Mouse (Mus musculus): ENCODE measurements around the gene Gpn1. TPM values are rescaled to one million over a fixed set of nuclear protein-coding genes. Genes with fewer than 3 reads are reported as not detected.
"Not testable (repeated sequence)": the region's sequence is repeated elsewhere in the genome, so short reads cannot be mapped to it uniquely, and the experiment has no call there.

The Gpn1 gene
- polyA plus RNA-seq, 1 experiment: 13.8 TPM

DNA sequence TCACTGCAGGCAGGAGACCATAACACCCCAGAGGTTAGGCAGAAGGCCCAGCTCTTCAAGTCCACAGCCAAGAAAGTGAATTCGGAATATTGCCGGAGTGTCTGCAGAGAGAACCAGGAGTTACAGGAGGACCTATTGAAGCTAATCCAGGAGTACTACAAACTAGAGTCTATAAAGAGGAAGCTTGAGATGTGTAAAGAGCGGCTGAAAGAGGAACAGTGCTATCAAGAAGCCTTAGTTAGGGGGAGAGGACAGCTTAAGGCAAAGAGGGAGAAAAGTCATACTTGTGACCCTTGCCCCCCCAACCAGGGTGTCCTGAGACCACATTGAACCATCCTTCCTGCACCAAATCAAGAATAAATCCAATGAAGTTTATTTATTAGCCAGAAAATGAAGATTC is 6.7 kb upstream of the Gpn1 start:
- no peak overlapping the region for H3K4me3 ChIP-seq (ENCODE audit: insufficient read depth, low read length)
- H3K27ac ChIP-seq (ENCODE audit: insufficient read depth, low read depth, low read length): no peak overlapping the region
- TF ChIP-seq POLR2A (IDR thresholded peaks at IDR 0.05; ENCODE audit: borderline replicate concordance, low read depth, low read length): no peak
- TF ChIP-seq CTCF (IDR thresholded peaks at IDR 0.05; ENCODE audit: low read depth, low read length): no peak
- H3K4me1 ChIP-seq (ENCODE audit: control insufficient read depth, insufficient read depth, low read length): peaks cover 8% of the 10 kb centered on the region

DNA sequence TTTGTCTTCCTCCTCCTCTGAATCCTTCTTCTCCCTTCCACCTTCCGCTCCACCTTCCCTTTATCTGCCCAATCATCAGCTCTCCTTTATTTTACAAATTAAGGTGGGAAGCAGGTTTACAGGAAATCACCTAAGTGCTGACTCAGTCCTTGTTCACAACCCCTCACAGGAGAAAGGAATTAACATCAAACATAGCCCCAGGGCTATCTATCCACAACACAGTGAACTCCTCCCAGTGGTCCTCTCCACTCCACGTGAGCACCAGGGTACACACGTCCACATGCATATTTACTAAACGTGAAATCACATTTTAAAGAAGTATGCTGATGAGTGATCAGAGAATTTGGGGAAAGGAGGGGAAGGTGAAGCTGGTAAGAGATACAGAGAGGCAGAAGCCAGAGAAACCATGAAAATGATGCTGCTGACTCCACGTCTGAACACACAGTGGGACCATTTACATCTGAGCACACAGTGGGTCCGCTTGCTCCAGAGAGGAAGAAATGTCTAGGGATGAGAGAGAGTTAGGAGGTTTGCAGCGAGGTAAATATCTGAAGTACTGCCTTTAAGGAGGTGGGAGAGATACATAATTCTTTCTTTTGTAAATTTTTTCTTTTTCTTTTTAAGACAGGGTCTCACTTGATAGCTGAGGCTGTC is 5.3 kb upstream of the Gpn1 start:
- peaks cover 8% of the 10 kb centered on the region for H3K4me1 ChIP-seq (ENCODE audit: control insufficient read depth, insufficient read depth, low read length)
- TF ChIP-seq CTCF (IDR thresholded peaks at IDR 0.05; ENCODE audit: low read depth, low read length): no peak
- TF ChIP-seq POLR2A (IDR thresholded peaks at IDR 0.05; ENCODE audit: borderline replicate concordance, low read depth, low read length): no peak

DNA sequence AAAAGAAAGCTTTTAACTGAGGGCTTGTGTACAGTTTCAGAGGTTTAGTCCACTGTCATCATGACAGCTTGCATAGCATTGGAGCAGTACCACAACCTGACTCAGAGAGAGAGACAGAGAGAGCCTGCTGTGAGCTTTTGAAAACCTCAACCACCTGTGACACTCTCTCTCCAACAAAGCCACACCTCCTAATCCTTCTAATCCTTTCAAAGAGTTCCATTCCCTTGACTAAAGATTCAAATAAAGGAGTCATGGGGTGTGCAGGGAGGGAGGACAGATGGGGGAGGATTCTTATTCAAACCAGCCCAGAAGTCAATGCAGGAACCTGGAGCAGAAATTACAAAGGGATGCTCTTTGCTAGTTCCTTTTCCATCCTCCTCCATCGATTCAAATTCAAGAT is 2.5 kb upstream of the Gpn1 start:
- H3K4me3 ChIP-seq (ENCODE audit: insufficient read depth, low read length): no peak overlapping the region
- no peak overlapping the region for H3K27ac ChIP-seq (ENCODE audit: insufficient read depth, low read depth, low read length)
- TF ChIP-seq POLR2A (IDR thresholded peaks at IDR 0.05; ENCODE audit: borderline replicate concordance, low read depth, low read length) (no peak), CTCF (IDR thresholded peaks at IDR 0.05; ENCODE audit: low read depth, low read length) (no peak)
- peaks cover 14% of the 10 kb centered on the region for H3K4me1 ChIP-seq (ENCODE audit: control insufficient read depth, insufficient read depth, low read length)

More for the DNA sequence above, 5.3 kb upstream of the Gpn1 start:
- no peak overlapping the region for H3K4me3 ChIP-seq (ENCODE audit: insufficient read depth, low read length)
- no peak overlapping the region for H3K27ac ChIP-seq (ENCODE audit: insufficient read depth, low read depth, low read length)

DNA sequence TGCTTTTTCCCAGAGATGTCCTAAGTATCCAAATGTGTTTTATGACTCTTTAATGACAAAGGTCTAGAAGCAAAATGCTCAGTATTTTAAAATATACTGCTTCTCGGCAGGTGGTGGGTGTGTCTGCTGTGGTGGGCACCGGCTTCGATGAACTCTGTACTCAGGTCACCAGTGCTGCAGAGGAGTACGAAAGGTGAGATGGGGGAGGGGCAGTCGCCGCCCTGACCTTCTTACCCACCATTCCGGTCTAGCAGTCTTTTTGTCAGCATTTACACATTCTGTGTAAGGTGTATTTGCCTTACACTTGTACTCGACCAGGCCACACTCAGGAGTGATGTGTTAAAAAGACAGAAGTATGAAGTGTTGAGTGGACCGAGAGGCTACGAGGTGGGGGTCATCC is 10.3 kb downstream of the Gpn1 start:
- H3K4me1 ChIP-seq (ENCODE audit: control insufficient read depth, insufficient read depth, low read length): peaks cover 4% of the 10 kb centered on the region
- H3K4me3 ChIP-seq (ENCODE audit: insufficient read depth, low read length): no peak overlapping the region
- no peak for TF ChIP-seq POLR2A (IDR thresholded peaks at IDR 0.05; ENCODE audit: borderline replicate concordance, low read depth, low read length)
- TF ChIP-seq CTCF (IDR thresholded peaks at IDR 0.05; ENCODE audit: low read depth, low read length): no peak
- no peak overlapping the region for H3K27ac ChIP-seq (ENCODE audit: insufficient read depth, low read depth, low read length)

DNA sequence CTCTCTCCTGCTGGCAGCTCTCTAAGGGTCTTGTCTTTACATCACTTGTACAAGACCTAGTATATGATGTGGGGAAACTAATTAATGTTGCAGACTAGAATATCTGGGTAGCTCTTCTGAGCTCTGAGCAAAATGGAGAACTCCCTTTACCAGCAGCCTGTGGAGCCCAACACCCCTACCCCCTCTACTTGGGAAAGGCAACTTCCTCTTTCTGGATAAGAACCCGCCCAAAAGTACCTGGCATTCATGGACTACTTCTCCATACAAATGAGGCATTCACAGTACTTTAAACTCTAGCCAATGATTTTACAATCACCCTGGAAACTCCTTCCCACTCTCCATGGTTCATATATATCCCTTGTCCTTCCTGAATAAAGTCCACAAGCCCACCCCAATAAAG is 17.9 kb downstream of the Gpn1 start:
- Histone ChIP-seq H3K27ac (ENCODE audit: insufficient read depth, low read depth, low read length) (peak overlapping the region; percentile 30; the same call in 1 of the 2 replicates), H3K4me1 (ENCODE audit: control insufficient read depth, insufficient read depth, low read length) (peaks cover 23% of the 10 kb centered on the region), H3K4me3 (ENCODE audit: insufficient read depth, low read length) (no peak overlapping the region)
- no peak for TF ChIP-seq POLR2A (IDR thresholded peaks at IDR 0.05; ENCODE audit: borderline replicate concordance, low read depth, low read length)

DNA sequence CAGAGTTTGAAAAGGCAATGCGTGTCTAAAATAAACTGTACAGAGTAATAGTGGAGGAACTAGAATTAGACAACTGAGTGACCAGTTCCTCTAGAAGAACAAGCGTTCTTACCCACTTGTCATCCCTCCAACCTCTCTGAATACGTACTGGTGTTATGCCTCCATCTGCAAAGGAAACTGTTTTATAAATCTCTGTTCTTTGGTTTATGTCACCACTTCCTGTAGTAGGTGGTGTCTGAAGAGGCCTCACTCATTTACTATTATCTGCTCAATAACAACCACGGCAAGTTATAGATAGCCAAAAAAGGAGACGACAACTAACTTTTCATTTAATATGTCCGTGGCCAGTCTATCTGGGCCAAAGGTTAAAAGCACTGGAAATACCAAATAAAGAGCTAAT is 26.0 kb downstream of the Gpn1 start:
- H3K4me1 ChIP-seq (ENCODE audit: control insufficient read depth, insufficient read depth, low read length): peaks cover 3% of the 10 kb centered on the region
- H3K4me3 ChIP-seq (ENCODE audit: insufficient read depth, low read length): no peak overlapping the region
- TF ChIP-seq CTCF (IDR thresholded peaks at IDR 0.05; ENCODE audit: low read depth, low read length) (no peak), POLR2A (IDR thresholded peaks at IDR 0.05; ENCODE audit: borderline replicate concordance, low read depth, low read length) (no peak)
- no peak overlapping the region for H3K27ac ChIP-seq (ENCODE audit: insufficient read depth, low read depth, low read length)

DNA sequence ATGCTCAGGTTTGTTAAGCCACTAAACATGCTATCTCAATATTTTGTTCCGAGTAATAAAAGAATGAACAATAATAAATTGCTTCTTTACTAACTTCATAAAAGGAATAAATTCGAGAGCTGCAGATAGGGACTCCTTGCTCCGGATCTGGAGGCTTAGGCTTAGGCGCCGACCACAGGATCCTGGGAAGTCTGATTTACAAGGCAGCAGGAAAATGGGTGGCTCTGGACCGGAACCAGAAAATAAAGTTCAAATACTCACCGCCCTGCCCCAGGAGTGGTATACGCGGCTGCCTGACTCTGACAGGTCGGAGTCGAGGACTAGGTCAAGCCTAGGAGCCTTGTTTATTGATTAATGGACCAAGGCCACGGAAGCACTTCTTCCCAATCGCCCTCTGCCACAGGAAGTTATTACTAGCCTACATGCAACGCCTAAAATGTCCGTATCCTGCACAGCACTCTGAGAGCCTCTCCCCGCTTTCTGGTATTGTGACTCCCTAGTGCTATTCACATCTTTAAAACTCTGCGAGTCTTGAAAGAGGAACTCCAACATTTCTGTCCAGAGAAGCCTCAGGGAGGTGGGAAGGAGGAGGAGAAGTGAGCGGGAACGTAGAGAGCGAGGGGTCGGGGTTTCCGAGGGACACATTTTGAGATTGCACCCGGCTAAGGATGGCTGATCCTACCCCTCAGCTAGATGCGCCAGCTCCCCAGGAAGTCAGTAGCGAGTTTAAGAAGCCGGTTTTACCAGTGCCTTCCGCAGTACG is 32.0 kb downstream of the Gpn1 start, which contains the start of gene Slc4a1ap:
Gene Slc4a1ap (plus strand): TSS at position 642 of the 763 bp plus-strand sequence.
- TF ChIP-seq CTCF (IDR thresholded peaks at IDR 0.05; ENCODE audit: low read depth, low read length): no peak
- Histone ChIP-seq H3K27ac (ENCODE audit: insufficient read depth, low read depth, low read length) (peak within 1 kb of the TSS; percentile 91), H3K4me3 (ENCODE audit: insufficient read depth, low read length) (peak within 1 kb of the TSS; percentile 97), H3K4me1 (ENCODE audit: control insufficient read depth, insufficient read depth, low read length) (peaks cover 9% of the 10 kb centered on the region)

DNA sequence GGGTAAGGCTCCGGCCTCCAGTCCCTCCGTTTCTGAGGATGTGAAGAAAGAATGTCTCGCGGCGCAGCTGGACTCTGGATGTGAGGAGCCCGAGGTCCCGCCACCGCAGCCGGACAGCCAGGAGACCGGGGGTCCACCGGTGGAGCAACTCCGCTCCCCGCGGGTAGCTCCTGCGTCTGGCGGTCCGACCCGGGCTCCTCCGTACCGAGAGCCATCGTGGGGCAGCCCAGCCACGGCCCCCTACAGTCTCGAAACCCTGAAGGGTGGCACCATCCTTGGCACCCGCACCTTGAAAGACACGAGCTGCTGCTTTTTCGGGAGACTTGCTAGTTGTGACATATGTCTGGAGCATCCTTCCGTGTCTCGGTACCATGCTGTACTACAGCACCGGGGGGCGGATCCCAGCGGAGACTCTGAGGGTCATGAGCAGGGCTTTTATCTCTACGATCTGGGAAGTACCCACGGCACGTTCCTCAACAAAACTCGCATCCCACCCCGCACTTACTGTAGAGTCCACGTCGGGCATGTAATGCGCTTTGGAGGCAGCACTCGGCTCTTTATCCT is 32.7 kb downstream of the Gpn1 start:
- Histone ChIP-seq H3K4me1 (ENCODE audit: control insufficient read depth, insufficient read depth, low read length) (peaks cover 9% of the 10 kb centered on the region), H3K27ac (ENCODE audit: insufficient read depth, low read depth, low read length) (peak overlapping the region; percentile 91; the same call in 1 of the 2 replicates), H3K4me3 (ENCODE audit: insufficient read depth, low read length) (peak overlapping the region; percentile 97)
- TF ChIP-seq POLR2A (IDR thresholded peaks at IDR 0.05; ENCODE audit: borderline replicate concordance, low read depth, low read length): no peak
- TF ChIP-seq CTCF (IDR thresholded peaks at IDR 0.05; ENCODE audit: low read depth, low read length): no peak

DNA sequence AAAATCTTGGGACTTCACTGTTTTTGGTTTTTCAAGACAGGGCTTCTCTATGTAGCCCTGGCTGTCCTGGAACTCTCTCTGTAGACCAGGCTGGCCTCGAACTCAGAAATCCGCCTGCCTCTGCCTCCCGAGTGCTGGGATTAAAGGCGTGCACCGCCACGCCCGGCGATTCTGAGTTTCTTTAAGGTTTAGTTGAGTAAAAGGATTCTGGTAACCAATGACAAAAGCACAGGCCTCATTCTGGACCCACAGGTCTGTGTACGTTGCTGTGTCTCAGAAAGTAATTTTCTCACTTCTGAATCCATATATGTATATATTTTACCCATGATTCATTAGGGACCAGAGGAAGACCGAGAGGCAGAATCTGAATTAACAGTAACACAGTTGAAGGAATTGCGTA is 33.2 kb downstream of the Gpn1 start, which contains the start of gene Supt7l:
Gene Supt7l (minus strand): TSS at position 101 of the 400 bp plus-strand sequence.
- not testable (repeated sequence) for H3K4me1 ChIP-seq (ENCODE audit: control insufficient read depth, insufficient read depth, low read length)
- H3K4me3 ChIP-seq (ENCODE audit: insufficient read depth, low read length): peak within 1 kb of the TSS; percentile 97
- peak within 1 kb of the TSS; percentile 91 for H3K27ac ChIP-seq (ENCODE audit: insufficient read depth, low read depth, low read length)

DNA sequence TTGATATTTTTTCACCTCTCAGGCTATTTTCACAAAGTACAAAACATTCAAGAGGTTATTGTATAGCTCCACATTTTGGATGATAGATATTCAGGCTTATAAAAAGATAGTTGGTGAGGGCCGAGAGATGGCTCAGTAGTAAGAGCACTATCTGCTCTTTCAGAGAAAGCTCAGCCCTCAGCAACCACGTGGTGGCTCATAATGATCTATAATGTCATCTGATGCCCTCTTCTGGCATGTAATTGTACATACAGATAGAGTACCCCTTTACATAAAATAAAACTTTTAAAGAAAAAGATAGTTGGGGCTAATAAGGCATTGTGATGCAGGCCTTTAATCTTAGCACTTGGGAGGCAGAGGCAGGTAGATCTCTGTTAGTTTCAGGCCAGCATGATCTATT is 34.0 kb downstream of the Gpn1 start:
- Histone ChIP-seq H3K4me3 (ENCODE audit: insufficient read depth, low read length) (no peak overlapping the region), H3K4me1 (ENCODE audit: control insufficient read depth, insufficient read depth, low read length) (peaks cover 9% of the 10 kb centered on the region), H3K27ac (ENCODE audit: insufficient read depth, low read depth, low read length) (no peak overlapping the region)
- TF ChIP-seq CTCF (IDR thresholded peaks at IDR 0.05; ENCODE audit: low read depth, low read length) (no peak), POLR2A (IDR thresholded peaks at IDR 0.05; ENCODE audit: borderline replicate concordance, low read depth, low read length) (no peak)

All from bone marrow macrophage, adult 2 months (primary cell).